Mouse (Mus musculus): ENCODE results near the gene Tia1.

Tia1 gene

DNA sequence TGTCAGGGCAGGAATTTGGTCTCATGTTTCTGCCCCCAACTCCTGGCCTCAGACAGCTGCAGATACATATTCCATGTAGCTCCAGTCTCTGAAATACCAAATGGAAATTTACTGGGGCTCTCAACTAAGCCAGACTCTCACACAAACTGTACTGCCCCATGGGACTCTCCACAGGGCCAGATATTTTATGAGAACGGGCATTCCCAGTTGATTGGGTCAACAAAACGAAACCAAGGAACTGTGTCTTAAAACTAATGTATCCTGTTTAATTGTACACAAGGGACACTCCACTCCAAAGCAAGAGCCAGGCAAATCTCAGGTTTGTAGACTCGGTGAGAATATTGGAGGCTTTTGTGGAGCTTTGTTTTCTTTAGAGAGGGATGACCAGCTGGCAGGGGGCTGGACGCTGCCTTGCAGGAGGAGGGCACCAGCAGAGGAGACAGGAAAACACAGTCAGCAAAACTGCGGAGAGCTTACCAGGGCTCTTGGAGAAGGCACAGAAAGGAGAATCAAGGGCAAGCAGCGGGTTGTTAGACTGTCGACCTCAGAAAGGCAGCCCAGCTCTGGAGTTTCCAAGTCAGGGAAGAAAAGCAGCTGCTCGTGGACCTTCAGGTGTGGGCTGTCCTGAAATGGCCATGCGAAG lies 76.3 kb downstream of the Tia1 start:
- DNase-seq (ENCODE audit: low spot score in 2 of 2): no peak

DNA sequence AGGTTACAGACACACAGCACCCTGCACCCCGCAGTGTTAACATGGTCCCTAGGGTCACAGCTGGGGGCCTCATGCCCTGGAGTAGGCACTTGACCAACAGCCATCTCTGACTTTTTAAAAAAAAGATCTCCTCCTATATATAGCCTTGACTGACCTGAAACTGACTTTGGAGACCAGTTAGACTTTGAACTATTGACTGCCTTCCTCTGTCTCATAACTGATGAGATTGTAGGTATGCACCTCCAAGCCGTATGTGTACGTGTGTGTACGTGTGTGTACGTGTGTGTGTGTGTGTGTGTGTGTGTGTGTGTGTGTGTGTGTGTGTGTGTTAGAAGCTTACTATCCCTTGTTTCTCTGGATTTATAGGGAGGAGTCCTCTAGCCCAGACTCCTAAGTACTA lies 77.9 kb downstream of the Tia1 start:
- DNase-seq (ENCODE audit: low spot score in 2 of 2): no peak
